Mouse (Mus musculus): ENCODE measurements around the gene Tspan18.

DNA sequence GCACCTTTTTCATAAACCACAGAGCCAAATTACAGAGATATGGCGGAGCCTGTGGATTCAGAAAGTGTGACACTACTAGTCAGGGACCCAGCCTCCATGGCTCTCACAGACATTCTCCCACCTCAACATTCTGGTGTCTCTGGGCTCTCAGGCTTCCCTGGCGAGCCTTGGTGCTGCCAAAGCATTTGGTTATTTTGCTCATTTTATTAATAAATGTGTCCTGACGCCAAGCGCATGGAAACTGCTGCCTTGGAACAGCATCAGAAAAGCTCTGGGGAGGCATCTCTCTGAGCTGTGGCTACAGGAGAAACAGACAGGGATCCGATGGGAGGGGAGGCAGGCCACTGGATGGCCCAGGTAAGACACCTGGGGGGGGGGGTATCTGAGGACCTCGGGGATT lies 162.4 kb downstream of the Tspan18 start:
- TF ChIP-seq CTCF (IDR thresholded peaks at IDR 0.05; ENCODE audit: low read depth, low read length): no peak
- no peak for TF ChIP-seq POLR2A (IDR thresholded peaks at IDR 0.05; ENCODE audit: extremely low read depth, insufficient read depth, low read length)

All from liver, adult 2 months (tissue).